Mouse (Mus musculus): ENCODE data around the gene Cd9.

Cd9 gene

DNA sequence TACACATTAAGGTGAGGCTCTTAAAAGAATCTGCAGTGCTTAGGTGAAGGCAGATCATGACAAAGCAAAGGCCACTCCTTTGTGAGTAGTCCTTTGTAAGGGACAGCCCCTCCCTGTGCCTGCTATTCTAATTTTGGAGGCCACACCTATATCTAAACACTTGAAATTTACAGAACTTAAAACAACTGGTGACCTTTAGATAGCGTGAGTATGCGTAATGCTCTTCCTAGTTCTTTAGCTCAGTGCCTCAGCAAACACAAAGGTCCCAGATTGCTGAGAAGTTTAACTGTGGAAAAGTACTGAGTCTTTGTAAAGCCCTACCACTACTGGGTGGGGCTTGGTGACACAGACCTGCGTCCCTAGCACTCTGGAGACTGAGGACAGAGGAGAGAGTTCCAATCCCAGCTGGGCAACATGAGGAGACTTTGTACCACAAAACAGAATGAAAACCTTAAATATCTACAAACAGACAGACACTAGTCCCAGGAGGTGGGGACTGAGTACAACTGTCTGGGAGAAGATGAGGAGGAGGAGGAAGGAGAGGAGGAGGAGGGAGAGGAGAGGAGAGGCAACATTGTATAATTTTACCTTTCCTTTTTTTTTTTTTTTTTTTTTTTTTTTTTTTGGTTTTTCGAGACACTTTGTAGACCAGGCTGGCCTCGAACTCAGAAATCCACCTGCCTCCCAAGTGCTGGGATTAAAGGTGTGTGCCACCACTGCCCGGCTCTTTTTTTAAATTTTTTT, 60.7 kb downstream of the Cd9 start:
- DNase-seq (ENCODE audit: inconsistent ontology term): no peak

DNA sequence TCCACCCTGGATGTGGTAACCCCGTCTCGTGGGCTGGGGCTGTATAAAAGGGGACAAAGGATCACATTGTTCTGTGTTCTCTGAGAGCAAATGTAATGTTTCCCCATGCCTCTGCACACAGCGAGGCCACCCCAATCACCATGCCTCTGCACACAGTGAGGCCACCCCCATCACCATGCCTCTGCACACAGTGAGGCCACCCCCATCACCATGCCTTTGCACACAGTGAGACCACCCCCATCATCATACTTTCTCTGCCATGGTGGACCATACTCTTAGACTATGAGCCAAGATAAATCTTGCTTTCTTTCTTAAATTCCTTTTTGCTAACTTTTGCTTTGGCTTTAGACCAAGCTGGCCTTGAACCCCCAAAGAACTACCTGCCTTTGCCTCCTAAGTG, 61.3 kb downstream of the Cd9 start:
- no peak for DNase-seq (ENCODE audit: inconsistent ontology term)

DNA sequence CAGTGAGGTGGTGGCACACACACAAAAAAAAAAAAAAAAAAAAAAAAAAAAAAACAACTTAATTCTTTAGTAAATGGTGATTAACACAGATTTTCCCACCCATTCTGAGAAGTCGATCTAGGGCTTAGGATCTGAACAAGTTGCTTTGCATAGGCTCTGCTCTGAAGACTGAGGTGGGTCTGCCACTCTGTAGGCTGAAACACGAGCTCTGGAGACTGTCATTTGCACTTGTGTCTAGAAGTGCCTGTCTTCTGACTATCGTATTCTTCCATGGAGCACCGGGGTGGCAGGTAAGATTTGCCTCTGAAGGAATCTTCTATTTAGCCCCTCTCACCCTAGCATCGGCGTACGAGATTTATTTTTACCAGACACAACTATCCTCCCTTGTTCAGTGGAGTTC, 62.1 kb downstream of the Cd9 start:
- DNase-seq (ENCODE audit: inconsistent ontology term): no peak

DNA sequence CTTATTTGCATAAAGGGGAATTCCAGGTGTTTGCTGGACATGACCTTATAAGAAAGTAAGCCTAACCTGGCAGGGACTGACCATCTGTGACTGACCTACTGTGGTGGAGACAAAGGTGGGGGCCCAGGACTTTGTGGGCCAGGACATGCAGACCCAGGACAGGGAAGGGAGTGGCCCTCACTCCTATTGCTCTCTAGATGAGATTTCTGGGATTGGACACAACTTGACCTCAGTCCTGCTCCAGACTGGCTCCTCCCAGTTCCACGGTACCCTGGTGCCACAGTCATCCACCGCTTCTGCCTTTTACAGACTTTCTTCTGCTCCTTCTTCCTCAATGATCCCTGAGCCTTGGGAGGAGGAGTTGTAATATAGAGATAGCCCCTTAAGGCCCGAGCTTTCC, 63.6 kb downstream of the Cd9 start:
- no peak for DNase-seq (ENCODE audit: inconsistent ontology term)

DNA sequence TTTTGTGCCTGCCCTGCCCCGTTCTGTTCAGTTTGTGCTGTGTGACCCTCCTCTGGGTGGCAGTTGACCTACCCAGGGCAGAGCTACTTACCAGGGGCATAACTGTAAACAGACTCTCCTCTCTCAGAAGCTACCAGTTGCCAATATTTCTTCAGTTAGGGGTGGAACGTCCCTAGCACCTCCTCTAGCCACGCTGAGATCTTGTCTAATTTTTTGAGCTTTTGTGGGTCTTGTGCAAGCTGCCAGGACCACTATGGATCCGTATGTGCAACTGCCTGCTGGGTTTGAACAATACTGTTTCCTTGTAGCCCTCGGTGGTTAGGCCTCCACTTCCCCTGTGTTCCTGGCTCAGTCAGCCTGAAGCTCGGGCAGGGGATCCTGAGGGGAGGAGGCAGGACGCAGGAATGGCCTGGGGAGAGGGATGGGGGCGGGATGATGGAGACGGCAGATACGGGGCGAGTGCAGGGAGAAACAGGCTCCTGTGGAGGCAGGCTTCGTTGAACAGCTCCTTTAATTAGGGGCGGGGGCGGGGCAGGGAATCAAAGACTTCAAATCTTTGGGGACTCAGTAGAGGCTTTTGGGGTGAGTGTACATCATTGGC, 64.1 kb downstream of the Cd9 start:
- no peak for DNase-seq (ENCODE audit: inconsistent ontology term)

DNA sequence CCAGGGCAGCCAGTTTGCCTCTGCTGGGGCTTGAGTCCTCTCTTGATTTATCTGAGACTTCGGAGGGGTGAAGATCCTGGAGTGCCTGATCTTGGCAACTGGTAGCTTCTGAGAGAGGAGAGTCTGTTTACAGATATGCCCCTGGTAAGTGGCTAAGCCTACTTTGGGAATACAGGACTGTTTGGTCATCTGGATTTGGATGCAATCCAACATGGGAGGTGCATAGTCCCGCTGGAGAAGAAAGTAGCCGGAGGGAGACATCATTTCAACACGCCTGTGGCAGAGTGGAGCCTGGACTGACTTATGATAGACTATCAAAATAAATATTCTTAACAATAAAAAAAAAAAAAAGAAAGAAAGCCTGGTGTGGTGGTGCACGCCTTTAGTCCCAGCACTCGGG, 64.8 kb downstream of the Cd9 start:
- no peak for DNase-seq (ENCODE audit: inconsistent ontology term)

DNA sequence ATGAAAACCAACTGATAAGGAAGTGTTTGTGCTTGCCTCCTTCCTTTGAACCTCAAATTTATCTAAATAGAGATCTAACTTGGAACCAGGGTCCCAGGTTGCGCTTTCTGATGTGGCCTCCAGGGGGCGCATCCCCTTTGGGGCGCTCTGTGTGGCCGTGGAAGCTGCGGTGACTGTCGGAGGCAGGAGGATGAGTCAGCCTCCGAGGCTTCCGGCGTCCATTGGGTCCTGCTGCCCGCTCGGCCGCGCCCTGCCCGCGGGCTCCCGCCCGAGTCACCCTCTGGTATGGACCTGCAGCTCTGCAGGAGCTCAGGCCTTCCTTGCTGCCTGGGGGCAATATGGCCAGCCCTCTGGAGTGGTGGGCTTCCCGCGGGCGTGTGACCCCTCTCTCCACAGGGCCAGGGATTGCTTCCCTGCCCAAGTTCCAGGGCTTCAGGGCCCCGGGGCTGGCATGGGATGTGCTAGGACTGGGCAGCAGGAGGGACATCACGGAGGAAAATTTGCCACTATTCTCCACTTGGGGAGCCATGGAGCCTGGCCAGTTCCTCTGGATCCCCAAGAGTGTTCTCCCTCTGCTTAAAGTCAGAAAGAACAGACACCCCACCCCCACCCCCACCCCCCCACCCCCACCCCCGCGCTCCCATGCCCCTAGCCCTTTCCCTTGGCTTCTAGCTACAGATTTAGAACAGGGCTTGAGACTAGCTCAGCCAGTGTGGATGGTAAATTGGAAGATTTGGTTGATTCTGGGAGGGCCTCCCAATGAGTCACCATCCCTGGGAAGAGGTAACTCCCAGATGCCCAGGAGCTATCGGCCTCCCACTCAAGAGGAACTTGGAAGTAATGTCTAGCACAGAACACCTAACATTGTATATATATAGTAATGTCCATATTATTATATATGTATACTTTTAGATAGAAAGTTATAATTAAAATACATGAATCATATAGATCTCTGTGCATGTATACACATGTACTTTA, 67.9 kb downstream of the Cd9 start:
- DNase-seq (ENCODE audit: inconsistent ontology term): peak; percentile 91

DNA sequence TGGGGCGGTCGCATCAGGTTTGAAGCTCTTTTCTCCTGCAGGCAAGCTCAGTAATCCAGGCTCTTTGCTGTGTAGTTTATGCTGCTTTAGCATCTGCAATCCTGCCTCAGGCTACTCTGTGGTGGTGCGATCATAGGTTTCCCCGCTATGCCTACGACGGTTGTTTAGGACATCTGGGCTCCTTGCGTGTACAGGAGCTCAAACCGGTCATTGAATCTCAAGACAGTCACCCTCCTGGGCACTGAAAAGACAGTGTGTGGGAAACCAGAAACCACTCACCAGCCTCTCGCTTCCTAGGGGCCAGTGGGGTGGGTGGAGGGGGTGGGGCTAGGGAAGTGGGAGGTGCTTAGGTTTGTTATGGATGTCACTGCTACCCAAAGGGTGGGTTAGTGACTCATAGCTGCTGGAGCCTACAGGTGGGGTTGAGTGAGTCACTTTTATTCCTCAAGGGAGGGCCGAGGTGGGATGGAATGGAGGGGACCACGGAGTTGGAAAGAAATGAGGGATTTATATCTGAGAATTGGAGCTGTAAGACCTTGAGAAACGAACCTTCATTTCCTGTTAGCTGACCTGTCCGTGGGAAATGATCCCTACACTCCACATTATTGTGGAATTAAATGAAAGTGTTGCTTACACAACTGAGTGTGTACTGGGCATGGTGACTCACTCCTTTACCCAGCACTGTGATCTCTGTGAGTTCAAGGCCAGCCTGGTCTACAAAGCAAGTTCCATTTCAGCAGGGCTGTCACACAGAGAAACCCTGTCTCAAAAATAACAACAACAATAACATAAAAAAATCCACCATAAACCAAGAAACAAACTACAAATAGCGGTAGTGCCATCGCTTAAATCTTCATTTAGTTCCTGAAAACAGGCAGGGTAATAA, 69.1 kb downstream of the Cd9 start:
- DNase-seq (ENCODE audit: inconsistent ontology term): no peak

DNA sequence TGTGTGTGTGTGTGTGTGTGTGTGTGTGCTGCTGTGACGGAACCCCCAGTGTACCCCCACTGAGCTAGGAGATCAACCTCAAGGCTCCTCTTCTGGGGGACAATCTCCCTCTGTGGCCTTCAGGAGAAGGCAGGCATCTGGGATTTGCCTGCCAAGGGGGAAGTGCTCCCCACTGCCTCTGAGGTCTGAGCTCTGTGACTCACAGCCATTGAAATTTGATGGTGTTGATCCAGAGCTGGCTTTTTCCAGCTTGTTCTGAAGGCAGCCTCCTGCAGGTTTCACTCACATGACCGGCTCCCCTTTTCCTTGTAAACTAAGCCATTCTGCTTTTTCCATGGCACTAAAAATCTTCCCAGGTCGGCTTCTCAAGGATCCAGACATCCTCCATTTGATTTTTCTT, 70.4 kb downstream of the Cd9 start:
- DNase-seq (ENCODE audit: inconsistent ontology term): peak; percentile 67

DNA sequence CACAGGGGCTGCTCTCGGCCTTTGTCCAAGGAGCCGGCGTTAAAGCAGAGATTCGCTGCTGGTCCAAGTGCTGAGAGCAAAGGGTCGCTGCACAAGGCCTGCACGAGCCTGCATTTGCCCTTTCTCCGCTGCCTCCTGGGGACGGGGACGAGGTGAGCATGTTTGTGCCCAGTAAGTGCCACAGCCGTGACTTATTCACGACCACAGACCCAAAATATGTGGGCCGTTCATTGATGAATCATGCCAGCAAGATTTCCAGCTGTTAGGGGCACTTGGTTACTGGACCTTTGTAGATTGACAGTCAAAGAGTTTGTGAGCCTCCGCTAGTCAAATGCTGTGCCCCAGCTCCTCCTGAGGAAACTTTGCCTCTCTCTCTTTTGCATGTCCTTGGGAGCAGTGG, 71.1 kb downstream of the Cd9 start:
- peak; percentile 58 for DNase-seq (ENCODE audit: inconsistent ontology term)

DNA sequence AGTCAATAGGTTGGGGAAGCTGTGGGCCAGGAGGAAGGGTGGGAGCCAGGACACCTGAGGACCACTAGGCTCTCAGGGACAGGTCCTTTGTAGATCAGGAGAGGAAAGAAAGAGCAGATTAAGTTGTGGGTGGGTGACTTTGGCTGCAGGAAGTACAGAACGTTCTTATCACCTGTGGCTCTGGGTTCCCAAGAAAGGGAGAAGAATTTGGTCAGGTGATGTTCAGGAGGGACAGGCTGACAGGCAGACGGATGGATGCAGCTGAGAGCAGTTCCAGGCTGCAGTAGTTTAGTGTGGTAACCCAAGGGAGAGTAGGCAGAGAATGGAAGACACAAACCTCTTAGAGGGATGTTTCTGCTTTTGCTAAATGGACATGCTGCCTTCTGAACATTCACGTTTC, 71.5 kb downstream of the Cd9 start:
- no peak for DNase-seq (ENCODE audit: inconsistent ontology term)

DNA sequence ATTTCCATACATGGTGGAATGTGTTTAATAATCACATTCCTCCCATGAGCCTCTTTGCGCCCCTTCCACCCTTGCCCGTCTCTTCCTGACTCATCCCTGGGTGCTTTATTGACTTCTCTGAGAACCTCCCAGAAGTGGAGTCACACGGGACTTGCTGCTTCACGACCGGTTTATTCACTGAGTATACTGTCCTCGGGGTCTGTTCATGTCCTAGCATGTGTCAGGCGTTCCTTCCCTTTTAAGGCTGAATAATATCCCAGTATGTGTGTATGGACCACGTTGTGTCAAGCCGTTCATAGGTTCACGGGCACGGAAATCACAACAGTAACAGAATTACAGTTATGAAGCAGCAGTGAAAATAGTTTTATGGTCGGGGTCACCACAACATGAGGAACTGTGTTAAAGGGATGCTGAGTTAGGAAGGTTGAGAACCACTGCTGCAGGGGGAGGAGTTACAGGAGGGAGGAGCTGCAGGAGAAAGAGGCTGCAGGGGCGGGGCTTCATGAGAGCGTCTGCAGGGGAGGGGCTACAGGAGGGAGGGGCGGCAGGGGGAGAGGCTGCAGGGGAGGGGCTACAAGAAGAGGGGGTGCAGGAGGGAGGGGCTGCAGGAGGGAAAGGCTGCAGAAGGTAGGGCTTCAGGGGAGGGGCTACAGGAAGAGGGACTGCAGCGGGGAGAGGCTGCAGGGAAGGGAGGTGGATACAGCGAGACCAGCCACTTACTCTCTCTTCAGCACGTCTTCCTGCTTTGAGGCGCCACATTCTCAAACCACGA, 72.4 kb downstream of the Cd9 start:
- no peak for DNase-seq (ENCODE audit: inconsistent ontology term)

DNA sequence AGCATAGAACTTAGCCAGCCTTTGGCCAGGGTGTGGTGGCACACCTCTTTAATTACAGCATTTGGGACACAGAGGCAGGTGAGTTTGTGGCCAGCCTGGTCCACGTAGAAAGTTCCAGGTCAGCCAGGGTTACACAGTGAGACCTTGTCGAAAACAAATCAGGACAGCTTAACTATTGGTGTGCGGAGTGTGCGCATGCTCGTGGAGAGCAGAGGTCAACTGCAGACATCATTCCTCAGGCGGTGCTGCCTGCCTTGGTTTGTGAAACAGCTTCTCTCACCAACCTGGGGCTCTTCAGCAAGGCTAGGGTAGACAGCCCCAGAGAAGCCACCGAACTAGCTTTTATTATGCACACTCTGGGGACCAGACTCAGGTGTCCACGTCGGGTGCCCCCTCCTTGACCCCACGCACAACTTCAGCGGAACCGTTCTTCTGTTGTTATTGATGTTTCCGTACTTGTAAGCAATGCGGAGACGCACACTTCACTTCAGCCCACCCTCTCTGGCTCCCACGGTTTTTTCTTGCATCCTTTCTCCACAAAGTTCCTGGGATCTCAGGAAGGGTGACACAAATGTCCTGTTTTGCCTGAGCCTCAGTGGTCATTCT, 74.0 kb downstream of the Cd9 start:
- DNase-seq (ENCODE audit: inconsistent ontology term): no peak

DNA sequence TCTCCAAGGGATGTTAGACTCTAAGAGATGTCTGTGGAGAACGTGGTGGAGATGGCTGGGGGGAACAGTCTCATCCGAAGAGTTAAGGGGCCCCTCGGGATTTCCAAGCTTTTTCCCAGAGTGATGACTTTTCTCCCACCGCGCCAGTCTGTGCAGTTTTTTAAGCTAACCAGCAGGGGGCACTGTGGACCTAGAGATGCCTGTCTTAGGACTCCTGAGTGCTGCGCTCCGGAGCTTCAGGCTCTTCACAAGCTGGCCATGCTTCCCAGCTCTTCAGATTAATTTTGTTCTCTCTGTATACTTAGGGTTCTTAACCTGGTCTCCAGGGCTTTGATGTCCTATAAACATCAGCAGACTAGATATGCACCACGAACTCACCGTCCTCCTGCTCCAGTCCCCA, 75.8 kb downstream of the Cd9 start:
- peak; percentile 64 for DNase-seq (ENCODE audit: inconsistent ontology term)

DNA sequence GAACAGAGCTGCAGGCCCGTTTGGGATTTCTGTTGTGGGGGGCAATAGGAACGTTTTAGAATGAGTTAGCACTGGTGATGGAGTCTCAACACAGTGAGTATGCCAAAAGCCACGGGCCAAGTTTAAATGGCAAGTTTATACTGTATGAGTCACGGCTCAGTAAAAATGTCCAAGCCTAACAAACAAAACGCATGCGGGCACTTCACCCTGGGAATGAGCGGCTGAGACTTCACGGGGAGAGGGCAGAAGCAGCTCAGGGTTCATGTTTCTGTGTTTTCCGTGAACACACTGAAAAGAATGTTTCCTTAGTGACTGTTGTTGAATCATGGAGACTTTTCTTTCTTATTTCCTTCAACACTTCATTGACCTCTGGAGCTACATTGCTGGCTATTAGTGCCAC, 81.3 kb downstream of the Cd9 start:
- peak; percentile 56 for DNase-seq (ENCODE audit: inconsistent ontology term)

DNA sequence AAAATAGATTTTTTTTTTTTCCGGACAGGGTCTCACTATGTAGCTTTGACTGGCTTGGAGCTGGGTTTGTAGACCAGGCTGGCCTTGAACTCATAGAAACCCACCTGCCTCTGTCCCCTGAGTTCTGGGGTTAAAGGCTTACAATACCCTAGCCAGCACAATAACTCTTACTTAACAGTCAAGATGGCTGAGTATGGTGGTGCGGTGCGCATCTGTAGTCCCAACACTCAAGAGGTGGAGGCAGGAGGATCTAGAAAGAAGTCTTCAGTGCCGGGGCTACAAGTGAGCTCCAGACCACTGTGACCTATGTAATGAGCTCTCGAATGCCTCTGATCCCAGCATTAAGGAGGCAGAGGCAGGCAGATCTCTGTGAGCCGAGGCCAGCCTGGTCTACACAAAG, 82.9 kb downstream of the Cd9 start:
- no peak for DNase-seq (ENCODE audit: inconsistent ontology term)

DNA sequence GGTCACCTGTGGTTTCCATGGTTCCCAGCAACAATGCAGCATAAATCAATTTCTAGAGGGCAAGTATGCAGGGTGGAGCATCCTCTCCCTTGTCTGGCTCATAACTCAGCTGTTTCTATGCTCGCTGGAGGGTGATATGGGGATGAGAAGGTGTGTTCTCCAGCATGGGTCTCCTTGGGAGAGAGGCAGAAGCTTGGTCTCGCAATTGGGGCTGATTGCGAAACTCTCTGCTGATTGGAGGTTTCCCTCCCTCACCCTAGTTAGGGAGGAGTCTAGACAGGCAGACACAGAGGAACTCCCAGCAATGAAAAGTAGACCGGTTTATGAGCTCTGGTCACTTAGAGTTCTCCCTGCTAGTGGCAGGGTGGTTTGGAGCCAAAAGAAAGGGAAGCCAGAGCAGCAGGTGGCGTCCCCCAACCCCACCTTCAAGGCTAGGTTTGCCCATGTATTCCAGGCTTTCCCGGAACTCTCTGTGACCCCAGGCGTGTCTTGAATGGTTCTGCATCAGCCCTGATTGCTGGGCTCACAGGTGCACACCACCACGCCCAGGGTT, 83.5 kb downstream of the Cd9 start:
- DNase-seq (ENCODE audit: inconsistent ontology term): no peak

DNA sequence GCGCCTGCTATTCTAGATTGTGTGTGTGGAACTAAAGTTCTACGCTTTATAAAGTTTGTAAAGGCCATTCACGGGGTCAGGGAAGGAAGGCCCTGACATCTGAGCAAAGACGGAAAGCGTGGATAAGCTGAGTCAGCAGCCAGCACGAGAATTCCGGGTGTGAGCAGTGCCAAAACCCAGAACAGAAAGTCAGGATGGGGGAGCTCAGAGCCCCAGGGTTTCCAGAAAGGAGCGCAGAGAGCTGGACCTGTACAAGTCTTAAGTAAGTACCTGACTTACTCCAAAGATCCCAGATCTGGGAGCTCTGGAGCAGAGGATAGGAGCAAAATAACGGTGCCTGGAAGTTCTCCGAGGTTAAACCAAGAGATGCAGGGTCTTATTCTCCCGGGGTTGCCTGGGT, 84.0 kb downstream of the Cd9 start:
- DNase-seq (ENCODE audit: inconsistent ontology term): no peak

Data from Muller cell, postnatal 12 days (primary cell).